ENCODE assay signal across 17 mouse cellular contexts in the genomic region with DNA sequence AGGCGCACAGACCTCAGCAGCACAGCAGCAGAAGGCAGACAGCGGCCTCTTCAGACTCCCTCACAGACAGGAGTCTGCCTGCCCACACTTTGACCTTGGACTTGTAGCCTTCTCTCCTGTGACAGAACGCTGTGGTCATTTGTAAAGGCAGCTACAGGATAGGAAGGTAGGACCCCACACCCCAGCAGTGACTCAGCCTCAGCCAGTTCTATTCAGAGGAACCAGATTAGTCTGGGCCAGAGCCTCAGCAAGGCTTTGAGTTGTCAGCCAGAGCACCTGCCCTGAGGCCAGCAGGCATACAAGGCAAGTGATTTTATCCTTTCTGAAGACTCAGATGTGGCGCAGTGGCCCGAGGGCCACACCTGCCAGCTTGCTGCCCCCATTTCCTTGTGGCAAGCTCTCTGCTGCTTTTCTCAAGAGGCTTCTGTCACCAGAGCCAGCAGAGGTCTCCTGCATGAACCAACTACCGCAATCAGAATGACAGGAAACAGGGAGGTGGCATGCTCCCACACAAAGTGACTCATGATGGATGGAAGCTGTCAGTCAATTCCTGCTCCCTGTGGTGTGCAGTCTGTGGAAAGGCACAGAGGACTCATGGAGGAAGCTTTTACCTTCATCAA. TPM values are rescaled to one million over a fixed set of nuclear protein-coding genes. Genes with fewer than 3 reads are reported as not detected.
DNase-seq lines count a peak whose midpoint lies in the region; ATAC-seq and TF ChIP-seq lines count a peak whose summit lies in the region.
"Had no signal": no experiment of that assay in that cellular context is flagged by ENCODE, and none has a peak within 500 bp of the region (broad histone marks: within the 10 kb centered on the region; RNA-seq: fewer than 3 reads in every experiment).

No protein-coding gene starts in this region.

- H3K36me3 ChIP-seq in kidney, embryonic 16.5 days (ENCODE audit: insufficient read depth, low read length) = no peaks in the 10 kb centered on the region
- H3K36me3 ChIP-seq in thymus, adult 2 months (ENCODE audit: control insufficient read depth, insufficient read depth, low read length) = no peaks in the 10 kb centered on the region
- H3K36me3 ChIP-seq: forebrain, embryonic 12.5 days; hindbrain, embryonic 10.5 days; limb, embryonic 12.5 days had no signal

- ATAC-seq in kidney, embryonic 16.5 days (ENCODE audit: low FRiP score, low TSS enrichment) = 0 out of 2 replicates have a peak, but pooled peaks have one; percentile 49
- ATAC-seq: liver, postnatal 0 days; Patski had no signal

- no peak overlapping the region for H3K4me2 ChIP-seq in kidney, embryonic 16.5 days (replicated peaks; ENCODE audit: low read depth, low read length)
- H3K4me2 ChIP-seq: forebrain, embryonic 12.5 days; limb, embryonic 12.5 days had no signal

- no peak overlapping the region for H3K4me3 ChIP-seq in kidney, embryonic 16.5 days (ENCODE audit: low read length)
- no peak overlapping the region for H3K4me3 ChIP-seq in thymus, adult 2 months (ENCODE audit: control insufficient read depth, insufficient read depth, low read length)
- H3K4me3 ChIP-seq: forebrain, embryonic 12.5 days; hindbrain, embryonic 10.5 days; limb, embryonic 12.5 days had no signal

- no peaks in the 10 kb centered on the region for H3K4me1 ChIP-seq in kidney, embryonic 16.5 days (ENCODE audit: insufficient read depth, low read length)
- H3K4me1 ChIP-seq in thymus, adult 2 months (replicated peaks; ENCODE audit: control insufficient read depth, insufficient read depth, low read length) = peaks cover 10% of the 10 kb centered on the region
- H3K4me1 ChIP-seq: forebrain, embryonic 12.5 days; limb, embryonic 12.5 days had no signal

- DNase-seq in adrenal gland, postnatal 14 days = peak; percentile 36
- DNase-seq in adrenal gland, adult 18-20 months (ENCODE audit: low spot score in 2 of 2) = no peak
- no peak for DNase-seq in kidney, adult 11 months
- DNase-seq in thymus, postnatal 10 days (ENCODE audit: low spot score in 2 of 2) = peak; percentile 13 to 25
- no peak for DNase-seq in thymus, adult 2 months
- DNase-seq in thymus, postnatal 4 days = peak; percentile 42
- no peak for DNase-seq in B cell, adult 2 months
- DNase-seq: cerebellum, adult 9-10 months; gastrocnemius, postnatal 10 days; kidney, adult 2 months; liver, postnatal 0 days had no signal

- no peaks in the 10 kb centered on the region; the same call in 1 of the 2 replicates for H3K9me3 ChIP-seq in kidney, embryonic 16.5 days (ENCODE audit: low read length)
- H3K9me3 ChIP-seq: forebrain, embryonic 12.5 days; limb, embryonic 12.5 days had no signal

- H3K27ac ChIP-seq in kidney, embryonic 16.5 days (ENCODE audit: low read length) = no peak overlapping the region
- H3K27ac ChIP-seq in thymus, adult 2 months (ENCODE audit: control insufficient read depth, insufficient read depth, low read length) = no peak overlapping the region
- H3K27ac ChIP-seq: forebrain, embryonic 12.5 days; hindbrain, embryonic 10.5 days; limb, embryonic 12.5 days had no signal

- no peaks in the 10 kb centered on the region for H3K27me3 ChIP-seq in kidney, embryonic 16.5 days (ENCODE audit: insufficient read depth, low read length)
- no peaks in the 10 kb centered on the region for H3K27me3 ChIP-seq in thymus, adult 2 months (ENCODE audit: control insufficient read depth, insufficient read depth, low read length)
- H3K27me3 ChIP-seq: forebrain, embryonic 12.5 days; limb, embryonic 12.5 days; Patski had no signal

- TF ChIP-seq CTCF in thymus, adult 2 months (IDR thresholded peaks at IDR 0.05; ENCODE audit: borderline replicate concordance, control insufficient read depth, extremely low read depth, insufficient read depth, low read length, poor library complexity) = no peak

- WGBS in kidney, embryonic 16.5 days = 53% methylated on average over 6 of the region's 6 CpGs
- 29% methylated on average over 6 of the region's 6 CpGs for WGBS in thymus, adult 2 months

- no peak for TF ChIP-seq POLR2A in thymus, adult 2 months (IDR thresholded peaks at IDR 0.05; ENCODE audit: control insufficient read depth, extremely low read depth, insufficient read depth, low read length, poor library complexity)

- no peak overlapping the region for H3K9ac ChIP-seq in kidney, embryonic 16.5 days (replicated peaks; ENCODE audit: low read length)
- H3K9ac ChIP-seq: forebrain, embryonic 12.5 days; limb, embryonic 12.5 days; liver, postnatal 0 days had no signal

RNA-seq across cellular contexts. Expression of a gene that starts 16.9 kb away (rescaled TPM):
- 10.1 and 10.3 TPM in 2 replicates for total RNA-seq in adrenal gland, postnatal 14 days (2021)
- 10 to 100 TPM; 14.2 to 30.4 TPM for total RNA-seq in adrenal gland, adult 18-20 months (2021)
- 11.1 and 11.6 TPM in 2 replicates for polyA plus RNA-seq in kidney, embryonic 16.5 days (2015; fragmentation: Nextera tagmentation; extraction: Ambion mirVana)
- polyA plus RNA-seq in thymus, adult 2 months (2012; rRNA removed) = 5.7 TPM in 2 replicates
- total RNA-seq: megakaryocyte progenitor cell, adult 5-6 weeks had no signal

RNA-seq across cellular contexts. Expression of a gene that starts 50.0 kb away (rescaled TPM):
- 93.6 and 94.2 TPM in 2 replicates for total RNA-seq in adrenal gland, postnatal 14 days (2021)
- total RNA-seq in adrenal gland, adult 18-20 months (2021) = 10 to 100 TPM; 76.2 to 79.3 TPM
- polyA plus RNA-seq in kidney, embryonic 16.5 days (2015; fragmentation: Nextera tagmentation; extraction: Ambion mirVana) = 62.9 and 66.4 TPM in 2 replicates
- polyA plus RNA-seq in thymus, adult 2 months (2012; rRNA removed) = 13.7 and 15.3 TPM in 2 replicates

Comparison
In these comparisons a context has a peak if more than half of its experiments do, and no peak if none do; other contexts are left out.
1. DNase-seq: peak in adrenal gland, postnatal 14 days (single experiment), thymus, postnatal 10 days (2 of 2) and thymus, postnatal 4 days (single experiment); none in adrenal gland, adult 18-20 months (0 of 2), kidney, adult 11 months (single experiment), thymus, adult 2 months (single experiment) and B cell, adult 2 months (0 of 2).